Comparison of ENCODE assay signal across 26 mouse cellular contexts in the genomic region with DNA sequence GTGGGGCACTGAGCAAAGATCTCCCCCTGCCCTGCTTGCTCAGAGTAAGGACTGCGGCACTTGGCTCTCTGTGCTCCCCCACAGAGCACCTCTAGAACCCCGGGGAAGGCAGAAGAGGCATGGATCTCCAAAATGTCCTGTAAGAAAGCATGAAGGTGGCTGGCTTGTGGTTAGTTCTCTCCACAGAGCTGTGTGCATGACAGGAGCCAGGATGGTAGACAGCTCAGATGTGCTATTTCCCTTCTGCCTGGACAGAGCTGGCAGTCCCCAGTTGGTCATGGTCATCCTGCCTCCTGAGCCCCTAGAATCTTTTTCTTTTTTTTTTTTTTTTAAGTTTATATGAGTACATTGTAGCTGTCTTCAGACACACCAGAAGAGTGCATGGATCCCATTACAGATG. TPM values are rescaled to one million over a fixed set of nuclear protein-coding genes. Genes with fewer than 3 reads are reported as not detected.
DNase-seq lines count a peak whose midpoint lies in the region; ATAC-seq and TF ChIP-seq lines count a peak whose summit lies in the region.
"Had no signal": no experiment of that assay in that cellular context is flagged by ENCODE, and none has a peak within 500 bp of the region (broad histone marks: within the 10 kb centered on the region; RNA-seq: fewer than 3 reads in every experiment).

No protein-coding gene starts in this region.

- H3K27me3 ChIP-seq in liver, embryonic 11.5 days (replicated peaks; ENCODE audit: control insufficient read depth, insufficient read depth, low read length) = no peaks in the 10 kb centered on the region
- no peaks in the 10 kb centered on the region for H3K27me3 ChIP-seq in liver, postnatal 0 days (ENCODE audit: insufficient read depth, low read length)
- H3K27me3 ChIP-seq in midbrain, embryonic 11.5 days (ENCODE audit: control insufficient read depth, insufficient read depth, low read length) = no peaks in the 10 kb centered on the region
- no peaks in the 10 kb centered on the region for H3K27me3 ChIP-seq in midbrain, embryonic 13.5 days
- no peaks in the 10 kb centered on the region for H3K27me3 ChIP-seq in liver, embryonic 13.5 days
- H3K27me3 ChIP-seq in liver, embryonic 16.5 days (ENCODE audit: control insufficient read depth, insufficient read depth, low read depth, low read length) = no peaks in the 10 kb centered on the region
- H3K27me3 ChIP-seq: forebrain, embryonic 13.5 days; heart, embryonic 12.5 days; heart, embryonic 15.5 days had no signal

- WGBS in liver, embryonic 11.5 days = 66% methylated on average over 2 of the region's 2 CpGs
- WGBS in liver, postnatal 0 days (ENCODE audit: insufficient replicate concordance) = 69% methylated on average over 2 of the region's 2 CpGs
- 72% methylated on average over 2 of the region's 2 CpGs for WGBS in midbrain, embryonic 11.5 days
- WGBS in midbrain, embryonic 13.5 days = 87% methylated on average over 2 of the region's 2 CpGs
- 57% methylated on average over 2 of the region's 2 CpGs for WGBS in liver, embryonic 13.5 days (ENCODE audit: insufficient replicate concordance)
- WGBS in liver, embryonic 16.5 days (ENCODE audit: insufficient replicate concordance) = 56% methylated on average over 2 of the region's 2 CpGs
- WGBS in lung, adult 2 months = 74% methylated on average over 2 of the region's 2 CpGs

- no peak for DNase-seq in liver, embryonic 11.5 days (ENCODE audit: low spot score)
- no peak for DNase-seq in liver, postnatal 0 days
- DNase-seq in midbrain, embryonic 11.5 days (ENCODE audit: low spot score, missing footprints) = peak; percentile 56
- DNase-seq in liver, embryonic 13.5 days = no peak
- no peak for DNase-seq in lung, adult 2 months
- DNase-seq: adrenal gland, adult 8-10 months; adrenal gland, postnatal 36 days; cerebellum, adult 18-20 months; cerebellum, adult 9-10 months; cerebellum, postnatal 14 days; gastrocnemius, postnatal 10 days; gastrocnemius, postnatal 36 days; heart, adult 18-20 months; heart, postnatal 10 days; heart, postnatal 4 days had no signal

- TF ChIP-seq EP300 in liver, postnatal 0 days (IDR thresholded peaks at IDR 0.05; ENCODE audit: low read depth) = no peak

- peaks cover 41% of the 10 kb centered on the region for H3K4me1 ChIP-seq in liver, embryonic 11.5 days (replicated peaks; ENCODE audit: control insufficient read depth, insufficient read depth, low read length)
- peaks cover 34% of the 10 kb centered on the region for H3K4me1 ChIP-seq in liver, postnatal 0 days (ENCODE audit: insufficient read depth)
- no peaks in the 10 kb centered on the region for H3K4me1 ChIP-seq in midbrain, embryonic 11.5 days (ENCODE audit: control insufficient read depth, insufficient read depth, low read length)
- H3K4me1 ChIP-seq in midbrain, embryonic 13.5 days (replicated peaks) = peaks cover 4% of the 10 kb centered on the region
- H3K4me1 ChIP-seq in liver, embryonic 13.5 days (replicated peaks) = peaks cover 88% of the 10 kb centered on the region
- H3K4me1 ChIP-seq in liver, embryonic 16.5 days (ENCODE audit: control insufficient read depth, low read depth, low read length) = peaks cover 49% of the 10 kb centered on the region
- peaks cover 2% of the 10 kb centered on the region; the same call in 1 of the 2 replicates for H3K4me1 ChIP-seq in lung, adult 2 months (ENCODE audit: control insufficient read depth, insufficient read depth, low read length)
- H3K4me1 ChIP-seq: forebrain, embryonic 13.5 days had no signal

- H3K4me3 ChIP-seq in liver, embryonic 11.5 days (ENCODE audit: low read depth, low read length) = no peak overlapping the region
- no peak overlapping the region for H3K4me3 ChIP-seq in liver, postnatal 0 days (ENCODE audit: low read depth, low read length)
- H3K4me3 ChIP-seq in midbrain, embryonic 11.5 days (ENCODE audit: low read depth, low read length) = no peak overlapping the region
- no peak overlapping the region for H3K4me3 ChIP-seq in midbrain, embryonic 13.5 days (replicated peaks)
- no peak overlapping the region for H3K4me3 ChIP-seq in liver, embryonic 13.5 days (replicated peaks)
- no peak overlapping the region for H3K4me3 ChIP-seq in liver, embryonic 16.5 days (ENCODE audit: low read depth, low read length)
- H3K4me3 ChIP-seq in lung, adult 2 months (replicated peaks; ENCODE audit: extremely low read depth, low read depth, low read length) = no peak overlapping the region
- H3K4me3 ChIP-seq: forebrain, embryonic 10.5 days; forebrain, embryonic 13.5 days; heart, embryonic 12.5 days; heart, embryonic 15.5 days had no signal

- no peak overlapping the region; the same call in 1 of the 2 replicates for H3K9ac ChIP-seq in liver, embryonic 11.5 days (ENCODE audit: low read depth, low read length)
- H3K9ac ChIP-seq in liver, postnatal 0 days (replicated peaks) = no peak overlapping the region
- H3K9ac ChIP-seq in midbrain, embryonic 11.5 days (ENCODE audit: low read length) = no peak overlapping the region
- no peak overlapping the region for H3K9ac ChIP-seq in midbrain, embryonic 13.5 days (replicated peaks)
- peak overlapping the region; percentile 63 for H3K9ac ChIP-seq in liver, embryonic 13.5 days
- no peak overlapping the region; the same call in 1 of the 2 replicates for H3K9ac ChIP-seq in liver, embryonic 16.5 days (ENCODE audit: low read depth, low read length)
- H3K9ac ChIP-seq: forebrain, embryonic 13.5 days; heart, embryonic 12.5 days; heart, embryonic 15.5 days; hindbrain, embryonic 14.5 days had no signal

- no peak for TF ChIP-seq POLR2A in lung, adult 2 months (IDR thresholded peaks at IDR 0.05; ENCODE audit: borderline replicate concordance, extremely low read depth, low read depth, low read length)

- TF ChIP-seq CTCF in liver, postnatal 0 days (IDR thresholded peaks at IDR 0.05; ENCODE audit: low read depth) = no peak
- no peak for TF ChIP-seq CTCF in lung, adult 2 months (IDR thresholded peaks at IDR 0.05; ENCODE audit: insufficient read depth, low read length)

- peak overlapping the region; percentile 17; the same call in 1 of the 2 replicates for H3K27ac ChIP-seq in liver, embryonic 11.5 days (ENCODE audit: low read depth, low read length)
- H3K27ac ChIP-seq in liver, postnatal 0 days (ENCODE audit: low read depth) = no peak overlapping the region
- H3K27ac ChIP-seq in midbrain, embryonic 11.5 days (ENCODE audit: low read depth, low read length) = no peak overlapping the region
- no peak overlapping the region for H3K27ac ChIP-seq in midbrain, embryonic 13.5 days
- peak overlapping the region; percentile 90 for H3K27ac ChIP-seq in liver, embryonic 13.5 days
- H3K27ac ChIP-seq in liver, embryonic 16.5 days (ENCODE audit: low read length) = peak overlapping the region; percentile 74
- H3K27ac ChIP-seq: forebrain, embryonic 10.5 days; forebrain, embryonic 13.5 days; heart, embryonic 15.5 days; hindbrain, embryonic 14.5 days had no signal

- no peak for ATAC-seq in liver, embryonic 11.5 days (replicated peaks; ENCODE audit: low FRiP score)
- ATAC-seq in liver, postnatal 0 days = no peak
- no peak for ATAC-seq in midbrain, embryonic 11.5 days (ENCODE audit: low FRiP score)
- ATAC-seq in midbrain, embryonic 13.5 days = no peak
- no peak for ATAC-seq in liver, embryonic 13.5 days (ENCODE audit: low read depth)
- no peak for ATAC-seq in liver, embryonic 16.5 days (ENCODE audit: low read depth)
- ATAC-seq in monocyte, adult 5-6 weeks (replicated peaks; ENCODE audit: insufficient number of reproducible peaks, low FRiP score, low TSS enrichment, poor library complexity, severe bottlenecking) = no peak
- ATAC-seq: activated CD4-positive, CD25-positive, alpha-beta regulatory T cell, adult 4 months; forebrain, embryonic 13.5 days; forebrain, embryonic 16.5 days had no signal

- H3K4me2 ChIP-seq in liver, embryonic 11.5 days = no peak overlapping the region
- no peak overlapping the region for H3K4me2 ChIP-seq in liver, postnatal 0 days (ENCODE audit: low read depth, low read length)
- no peak overlapping the region for H3K4me2 ChIP-seq in midbrain, embryonic 11.5 days
- no peak overlapping the region for H3K4me2 ChIP-seq in midbrain, embryonic 13.5 days (replicated peaks)
- peak overlapping the region; percentile 11; the same call in 1 of the 2 replicates for H3K4me2 ChIP-seq in liver, embryonic 13.5 days
- no peak overlapping the region for H3K4me2 ChIP-seq in liver, embryonic 16.5 days (ENCODE audit: low read depth, low read length)
- H3K4me2 ChIP-seq: forebrain, embryonic 13.5 days; heart, embryonic 12.5 days; heart, embryonic 15.5 days; hindbrain, embryonic 14.5 days had no signal

- H3K9me3 ChIP-seq in liver, embryonic 11.5 days (ENCODE audit: control insufficient read depth, low read length) = peaks cover 3% of the 10 kb centered on the region; the same call in 1 of the 2 replicates
- H3K9me3 ChIP-seq in liver, postnatal 0 days (ENCODE audit: low read length) = peaks cover 3% of the 10 kb centered on the region; the same call in 1 of the 2 replicates
- H3K9me3 ChIP-seq in midbrain, embryonic 11.5 days (ENCODE audit: control insufficient read depth, low read length) = peaks cover 4% of the 10 kb centered on the region; the same call in 1 of the 2 replicates
- 0 out of 2 replicates have a peak, but pooled peaks cover 5% of the 10 kb centered on the region for H3K9me3 ChIP-seq in midbrain, embryonic 13.5 days
- peaks cover 4% of the 10 kb centered on the region; the same call in 1 of the 2 replicates for H3K9me3 ChIP-seq in liver, embryonic 13.5 days (replicated peaks)
- no peaks in the 10 kb centered on the region for H3K9me3 ChIP-seq in liver, embryonic 16.5 days (replicated peaks; ENCODE audit: control insufficient read depth, low read length)

- no peaks in the 10 kb centered on the region for H3K36me3 ChIP-seq in liver, embryonic 11.5 days (ENCODE audit: control insufficient read depth, insufficient read depth, low read length)
- H3K36me3 ChIP-seq in liver, postnatal 0 days (replicated peaks; ENCODE audit: insufficient read depth, low read length) = 0 out of 2 replicates have a peak, but pooled peaks cover 2% of the 10 kb centered on the region
- no peaks in the 10 kb centered on the region for H3K36me3 ChIP-seq in midbrain, embryonic 11.5 days (ENCODE audit: control insufficient read depth, insufficient read depth, low read length)
- H3K36me3 ChIP-seq in midbrain, embryonic 13.5 days = no peaks in the 10 kb centered on the region
- H3K36me3 ChIP-seq in liver, embryonic 13.5 days = peaks cover 11% of the 10 kb centered on the region; the same call in 1 of the 2 replicates
- H3K36me3 ChIP-seq in liver, embryonic 16.5 days (ENCODE audit: control insufficient read depth, insufficient read depth) = no peaks in the 10 kb centered on the region

RNA-seq across cellular contexts. Expression of a gene that starts 27.5 kb away (rescaled TPM):
- polyA plus RNA-seq in liver, embryonic 11.5 days (2014; fragmentation: Nextera tagmentation; extraction: Ambion mirVana) = 20.1 and 20.5 TPM in 2 replicates
- 6.7 and 8.0 TPM in 2 replicates for polyA plus RNA-seq in liver, postnatal 0 days (2015; fragmentation: Nextera tagmentation; extraction: Ambion mirVana)
- 9.7 and 11.5 TPM in 2 replicates for polyA plus RNA-seq in midbrain, embryonic 11.5 days (2014; fragmentation: Nextera tagmentation; extraction: Ambion mirVana)
- 8.0 and 8.3 TPM in 2 replicates for polyA plus RNA-seq in midbrain, embryonic 13.5 days (2015; fragmentation: Nextera tagmentation; extraction: Ambion mirVana)
- polyA plus RNA-seq in liver, embryonic 13.5 days (2015; fragmentation: Nextera tagmentation; extraction: Ambion mirVana) = 15.8 and 18.8 TPM in 2 replicates
- polyA plus RNA-seq in liver, embryonic 16.5 days (2015; fragmentation: Nextera tagmentation; extraction: Ambion mirVana) = 13.5 and 14.6 TPM in 2 replicates
- 117 to 157 TPM (median 133 TPM) in 3 replicates for total RNA-seq in monocyte, adult 5-6 weeks (2017)
- polyA plus RNA-seq in lung, adult 2 months (2012; rRNA removed) = 6.9 and 9.5 TPM in 2 replicates

RNA-seq across cellular contexts. Expression of a gene that starts 27.7 kb away (rescaled TPM):
- 0.21 and 0.48 TPM in 2 replicates for polyA plus RNA-seq in liver, embryonic 11.5 days (2014; fragmentation: Nextera tagmentation; extraction: Ambion mirVana)
- polyA plus RNA-seq in liver, postnatal 0 days (2015; fragmentation: Nextera tagmentation; extraction: Ambion mirVana) = 0.21 and 0.24 TPM in 2 replicates
- polyA plus RNA-seq in midbrain, embryonic 11.5 days (2014; fragmentation: Nextera tagmentation; extraction: Ambion mirVana) = 0.29 and 0.38 TPM in 2 replicates
- 0.32 and 0.58 TPM in 2 replicates for polyA plus RNA-seq in midbrain, embryonic 13.5 days (2015; fragmentation: Nextera tagmentation; extraction: Ambion mirVana)
- 0.17 and 0.22 TPM in 2 replicates for polyA plus RNA-seq in liver, embryonic 13.5 days (2015; fragmentation: Nextera tagmentation; extraction: Ambion mirVana)
- polyA plus RNA-seq in liver, embryonic 16.5 days (2015; fragmentation: Nextera tagmentation; extraction: Ambion mirVana) = 0.12 and 0.15 TPM in 2 replicates
- 1.7 to 2.6 TPM (median 2.0 TPM) in 3 replicates for total RNA-seq in monocyte, adult 5-6 weeks (2017)
- polyA plus RNA-seq in lung, adult 2 months (2012; rRNA removed) = 0.38 and 0.47 TPM in 2 replicates
- total RNA-seq: gastrocnemius, adult 18-20 months; gastrocnemius, postnatal 36 days; heart, adult 18-20 months had no signal

Comparison
In these comparisons a context has a peak if more than half of its experiments do, and no peak if none do; other contexts are left out.
1. H3K27ac ChIP-seq: peak in liver, embryonic 11.5 days (single experiment), liver, embryonic 13.5 days (single experiment) and liver, embryonic 16.5 days (single experiment); none in liver, postnatal 0 days (single experiment), midbrain, embryonic 11.5 days (single experiment) and midbrain, embryonic 13.5 days (single experiment).